Mouse (Mus musculus) MEL-GATA-1-ER (cell line): ENCODE measurements around the gene Phtf1.

Source experiments
- DNase-seq: peaks from one replicate; pipeline ENCODE4 v3.0.0-alpha.2; 2012; ENCODE audit warnings: low read depth; ENCODE audit errors: extremely low read depth

Gene Phtf1

DNA sequence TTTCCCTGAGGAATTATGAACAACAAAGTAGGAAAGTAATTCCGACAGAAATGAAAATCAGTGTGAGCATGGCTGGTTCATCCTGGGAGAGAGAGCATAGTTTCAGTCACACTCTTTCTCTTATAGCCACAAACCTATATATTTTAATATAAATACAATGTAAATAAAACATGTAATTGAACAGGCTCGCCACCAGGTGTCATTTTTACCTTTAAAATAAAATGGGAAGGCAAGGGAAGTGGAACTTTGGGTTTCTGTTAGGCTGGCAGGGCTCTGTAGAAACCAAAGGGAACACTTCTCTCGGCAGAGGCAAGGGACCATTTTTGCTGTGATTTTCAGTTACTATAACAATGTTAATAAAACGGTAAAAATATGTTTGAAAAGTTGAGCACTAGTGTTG, 51.5 kb downstream of the Phtf1 start:
- DNase-seq = peak; percentile 16

DNA sequence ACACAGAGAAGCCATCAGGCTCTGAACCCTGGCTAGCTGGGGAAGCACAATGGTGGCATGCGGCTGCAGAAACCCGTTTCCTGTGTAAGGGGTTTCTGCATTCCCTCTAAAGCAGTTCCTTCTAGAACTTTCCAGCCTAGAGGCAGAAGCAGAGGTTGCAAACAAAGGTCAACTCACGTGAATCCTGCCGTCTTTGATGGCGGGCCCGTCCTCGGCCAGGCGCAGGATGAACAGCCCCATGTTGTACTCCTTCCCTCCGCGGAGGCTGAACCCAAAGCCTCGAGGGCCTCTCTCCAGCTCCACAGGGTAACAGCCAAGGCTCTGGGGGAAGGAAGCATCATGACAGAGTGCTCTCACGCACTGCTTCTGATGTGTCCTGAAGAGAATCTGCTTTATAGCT, 52.2 kb downstream of the Phtf1 start:
- DNase-seq = no peak

DNA sequence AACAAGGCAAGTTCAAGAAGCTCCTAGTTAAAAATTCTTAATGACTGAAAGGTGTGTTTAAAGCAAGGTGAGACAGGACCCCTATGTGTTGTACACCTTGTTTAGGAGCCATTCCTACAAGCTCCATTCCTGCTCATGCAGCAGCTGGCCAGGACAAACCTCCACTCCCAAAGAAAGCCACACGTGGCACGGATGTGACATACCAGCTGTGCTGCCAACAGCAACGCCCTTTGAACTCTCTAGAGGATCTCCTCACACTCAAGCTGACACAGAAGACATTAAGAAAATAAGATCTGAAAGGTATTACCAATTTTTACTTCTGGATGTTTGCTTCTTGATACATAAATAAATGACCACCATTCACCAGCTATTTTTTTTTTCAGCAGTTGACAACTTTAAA, 59.0 kb downstream of the Phtf1 start:
- no peak for DNase-seq

DNA sequence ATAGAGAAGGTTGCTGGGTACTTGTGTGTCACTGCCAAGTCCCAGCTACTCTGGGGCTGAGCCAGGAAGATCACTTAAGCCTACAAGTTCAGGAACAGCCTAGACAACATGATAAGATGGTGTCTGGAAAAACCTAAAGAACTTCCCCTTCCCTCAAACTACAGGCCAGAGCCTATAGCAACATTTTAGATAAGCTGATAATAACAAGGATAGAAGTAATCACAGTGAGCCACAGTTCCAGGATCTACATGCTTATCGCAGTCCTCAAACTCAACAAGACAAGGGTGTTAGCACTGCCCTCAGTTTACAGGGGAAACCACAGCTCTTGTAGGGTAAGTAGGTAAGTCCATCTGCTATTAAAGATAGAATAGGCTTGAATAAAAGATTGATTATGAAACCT, 64.2 kb downstream of the Phtf1 start:
- DNase-seq = peak; percentile 43

DNA sequence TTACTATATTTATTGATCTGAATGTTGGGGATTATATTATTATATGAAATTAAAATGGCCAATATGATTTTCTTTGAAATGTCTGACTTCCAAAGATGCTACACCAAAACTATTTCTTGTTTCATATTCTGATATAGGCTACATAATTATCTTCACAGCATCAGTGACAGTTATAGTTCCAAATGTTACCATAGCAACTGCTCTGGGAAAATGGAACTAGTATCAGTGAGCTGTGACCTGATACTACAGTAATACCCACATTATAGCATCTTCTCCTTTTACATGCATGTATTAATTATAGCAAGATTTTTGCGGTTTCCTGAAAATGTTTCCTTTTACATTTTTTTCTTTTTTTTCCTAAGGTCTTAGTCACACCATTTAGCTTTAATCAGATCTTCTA, 64.8 kb downstream of the Phtf1 start:
- no peak for DNase-seq

DNA sequence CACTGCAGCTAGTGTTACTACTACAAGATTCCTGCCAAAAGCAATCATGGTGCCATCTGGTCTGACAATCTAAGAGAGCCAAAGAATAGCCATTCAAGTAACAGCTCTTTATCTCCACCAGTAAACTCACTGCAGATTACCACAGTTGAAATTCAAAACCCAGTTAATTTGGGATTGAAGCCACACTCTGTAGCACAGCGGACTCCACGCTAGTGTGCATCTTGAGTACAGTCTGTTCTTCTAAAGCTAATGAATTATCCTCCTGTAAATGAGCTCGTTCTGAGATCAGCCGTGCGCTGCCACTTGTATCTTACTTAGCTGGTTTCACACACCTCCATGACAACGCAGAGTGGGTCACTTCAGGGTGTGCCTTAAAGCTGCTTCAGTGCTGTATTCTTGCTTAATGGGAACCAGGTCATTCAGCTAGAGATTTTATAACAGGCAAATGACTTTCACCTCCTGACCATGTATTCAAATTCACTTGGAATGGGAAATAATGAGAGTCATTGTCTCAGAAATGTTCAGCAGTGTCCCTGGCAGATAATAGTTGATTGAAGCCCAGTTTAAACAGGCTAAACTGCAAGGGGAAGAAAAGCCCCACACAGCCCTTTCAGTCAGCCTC, 91.2 kb downstream of the Phtf1 start:
- no peak for DNase-seq

DNA sequence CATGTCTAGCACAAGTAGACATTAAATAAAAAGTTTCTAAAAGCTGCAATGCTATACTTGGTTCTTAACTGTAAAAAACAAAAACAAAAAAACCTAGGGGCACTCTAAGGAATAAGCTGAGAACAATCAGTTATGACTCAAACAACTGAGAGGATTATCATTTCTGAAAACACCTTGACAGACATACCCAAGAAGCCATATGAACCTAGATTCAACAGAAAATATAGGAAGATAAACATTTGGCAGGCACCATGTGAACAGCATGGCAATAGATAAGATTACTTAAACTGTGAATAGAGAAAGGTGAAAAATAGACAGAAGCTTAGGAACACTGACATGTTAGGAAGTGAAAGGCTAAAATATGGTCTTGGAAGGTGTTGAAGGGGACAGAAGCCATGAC, 101.5 kb downstream of the Phtf1 start:
- no peak for DNase-seq
